In genomic region chr16:25779964-25780363, GRCm38 (mm10) we compare ENCODE assay signal across 23 mouse cellular contexts.
DNase-seq lines count a peak whose midpoint lies in the region; ATAC-seq and TF ChIP-seq lines count a peak whose summit lies in the region.
"Had no signal": no experiment of that assay in that cellular context is flagged by ENCODE, and none has a peak within 500 bp of the region (broad histone marks: within the 10 kb centered on the region; RNA-seq: fewer than 3 reads in every experiment).

No protein-coding gene starts in this region.

- no peak for TF ChIP-seq EP300 in liver, postnatal 0 days (IDR thresholded peaks at IDR 0.05; ENCODE audit: low read depth)

- no peaks in the 10 kb centered on the region for H3K9me3 ChIP-seq in intestine, embryonic 15.5 days
- H3K9me3 ChIP-seq in intestine, postnatal 0 days (ENCODE audit: control insufficient read depth) = no peaks in the 10 kb centered on the region
- H3K9me3 ChIP-seq in embryonic facial prominence, embryonic 14.5 days (ENCODE audit: control insufficient read depth, low read length) = no peaks in the 10 kb centered on the region
- no peaks in the 10 kb centered on the region for H3K9me3 ChIP-seq in limb, embryonic 15.5 days
- H3K9me3 ChIP-seq in heart, embryonic 10.5 days = no peaks in the 10 kb centered on the region
- no peaks in the 10 kb centered on the region for H3K9me3 ChIP-seq in liver, postnatal 0 days (ENCODE audit: low read length)
- H3K9me3 ChIP-seq: forebrain, embryonic 12.5 days; heart, embryonic 12.5 days; limb, embryonic 12.5 days; liver, embryonic 13.5 days had no signal

- H3K4me2 ChIP-seq in intestine, embryonic 15.5 days (replicated peaks) = no peak overlapping the region
- no peak overlapping the region for H3K4me2 ChIP-seq in intestine, postnatal 0 days (replicated peaks; ENCODE audit: low read depth)
- no peak overlapping the region for H3K4me2 ChIP-seq in embryonic facial prominence, embryonic 14.5 days (ENCODE audit: low read depth, low read length)
- H3K4me2 ChIP-seq in limb, embryonic 15.5 days = no peak overlapping the region
- H3K4me2 ChIP-seq in liver, postnatal 0 days (ENCODE audit: low read depth, low read length) = no peak overlapping the region
- H3K4me2 ChIP-seq: forebrain, embryonic 12.5 days; heart, embryonic 12.5 days; limb, embryonic 12.5 days; liver, embryonic 13.5 days; midbrain, embryonic 11.5 days had no signal

- H3K27me3 ChIP-seq in intestine, embryonic 15.5 days (replicated peaks) = no peaks in the 10 kb centered on the region
- H3K27me3 ChIP-seq in intestine, postnatal 0 days (replicated peaks; ENCODE audit: control insufficient read depth, insufficient read depth, low read length) = no peaks in the 10 kb centered on the region
- no peaks in the 10 kb centered on the region for H3K27me3 ChIP-seq in embryonic facial prominence, embryonic 14.5 days (replicated peaks; ENCODE audit: control insufficient read depth, insufficient read depth, low read length)
- H3K27me3 ChIP-seq in limb, embryonic 15.5 days = no peaks in the 10 kb centered on the region
- no peaks in the 10 kb centered on the region for H3K27me3 ChIP-seq in heart, embryonic 10.5 days (ENCODE audit: insufficient read depth, poor library complexity, severe bottlenecking)
- no peaks in the 10 kb centered on the region for H3K27me3 ChIP-seq in liver, postnatal 0 days (ENCODE audit: insufficient read depth, low read length)
- H3K27me3 ChIP-seq: forebrain, embryonic 12.5 days; heart, embryonic 12.5 days; limb, embryonic 12.5 days; liver, embryonic 13.5 days had no signal

- H3K4me3 ChIP-seq in intestine, embryonic 15.5 days (replicated peaks) = no peak overlapping the region
- no peak overlapping the region for H3K4me3 ChIP-seq in intestine, postnatal 0 days (ENCODE audit: low read depth, low read length)
- no peak overlapping the region for H3K4me3 ChIP-seq in embryonic facial prominence, embryonic 14.5 days (ENCODE audit: low read depth, low read length)
- H3K4me3 ChIP-seq in limb, embryonic 15.5 days = no peak overlapping the region
- H3K4me3 ChIP-seq in heart, embryonic 10.5 days = no peak overlapping the region
- H3K4me3 ChIP-seq in liver, postnatal 0 days (ENCODE audit: low read depth, low read length) = no peak overlapping the region
- H3K4me3 ChIP-seq: forebrain, embryonic 12.5 days; heart, embryonic 12.5 days; layer of hippocampus, adult 2 months; limb, embryonic 12.5 days; liver, embryonic 13.5 days had no signal

- H3K9ac ChIP-seq in intestine, embryonic 15.5 days = no peak overlapping the region
- H3K9ac ChIP-seq in intestine, postnatal 0 days (ENCODE audit: low read depth, low read length) = no peak overlapping the region
- H3K9ac ChIP-seq in embryonic facial prominence, embryonic 14.5 days (ENCODE audit: low read depth, low read length) = no peak overlapping the region
- H3K9ac ChIP-seq in limb, embryonic 15.5 days = no peak overlapping the region
- no peak overlapping the region for H3K9ac ChIP-seq in liver, postnatal 0 days (replicated peaks)
- H3K9ac ChIP-seq: forebrain, embryonic 12.5 days; heart, embryonic 12.5 days; limb, embryonic 12.5 days; liver, embryonic 13.5 days had no signal

- H3K36me3 ChIP-seq in intestine, embryonic 15.5 days = no peaks in the 10 kb centered on the region
- H3K36me3 ChIP-seq in intestine, postnatal 0 days (ENCODE audit: control insufficient read depth, insufficient read depth) = no peaks in the 10 kb centered on the region
- H3K36me3 ChIP-seq in embryonic facial prominence, embryonic 14.5 days (ENCODE audit: control insufficient read depth, insufficient read depth, low read length) = no peaks in the 10 kb centered on the region
- H3K36me3 ChIP-seq in limb, embryonic 15.5 days = no peaks in the 10 kb centered on the region
- H3K36me3 ChIP-seq in heart, embryonic 10.5 days = no peaks in the 10 kb centered on the region
- H3K36me3 ChIP-seq in liver, postnatal 0 days (replicated peaks; ENCODE audit: insufficient read depth, low read length) = no peaks in the 10 kb centered on the region
- H3K36me3 ChIP-seq: forebrain, embryonic 12.5 days; heart, embryonic 12.5 days; limb, embryonic 12.5 days; liver, embryonic 13.5 days had no signal

- ATAC-seq in intestine, embryonic 15.5 days = peak; percentile 72
- ATAC-seq in intestine, postnatal 0 days = no peak
- peak; percentile 68; the same call in 1 of the 2 replicates for ATAC-seq in embryonic facial prominence, embryonic 14.5 days (ENCODE audit: low read depth)
- no peak for ATAC-seq in limb, embryonic 15.5 days (ENCODE audit: insufficient number of reproducible peaks, low FRiP score, low TSS enrichment, low read depth)
- no peak for ATAC-seq in liver, postnatal 0 days
- ATAC-seq: hindbrain, postnatal 0 days; lung, postnatal 0 days had no signal

- no peak for TF ChIP-seq CTCF in intestine, postnatal 0 days (IDR thresholded peaks at IDR 0.05; ENCODE audit: low read depth)
- TF ChIP-seq CTCF in liver, postnatal 0 days (IDR thresholded peaks at IDR 0.05; ENCODE audit: low read depth) = no peak

- DNase-seq in 3T3-L1 (ENCODE audit: low read depth, low spot score) = peak; percentile 23
- DNase-seq in embryonic facial prominence, embryonic 14.5 days (ENCODE audit: low spot score) = peak; percentile 75
- DNase-seq in heart, embryonic 10.5 days (ENCODE audit: low spot score) = no peak
- DNase-seq in liver, postnatal 0 days = no peak
- no peak for DNase-seq in left cerebral cortex, adult 8-10 months (ENCODE audit: low spot score in 2 of 2)
- DNase-seq: adrenal gland, postnatal 36 days; cerebellum, adult 11 months; cerebellum, adult 9-11 months; heart, postnatal 14 days; kidney, adult 2 months; kidney, postnatal 10 days; liver, embryonic 13.5 days; thymus, postnatal 14 days had no signal

- no peak overlapping the region for H3K27ac ChIP-seq in intestine, embryonic 15.5 days
- no peak overlapping the region for H3K27ac ChIP-seq in intestine, postnatal 0 days (ENCODE audit: low read depth, low read length)
- no peak overlapping the region for H3K27ac ChIP-seq in embryonic facial prominence, embryonic 14.5 days (replicated peaks; ENCODE audit: low read depth, low read length)
- peak overlapping the region; percentile 33; the same call in 1 of the 2 replicates for H3K27ac ChIP-seq in limb, embryonic 15.5 days
- H3K27ac ChIP-seq in heart, embryonic 10.5 days = no peak overlapping the region
- H3K27ac ChIP-seq in liver, postnatal 0 days (ENCODE audit: low read depth) = no peak overlapping the region
- H3K27ac ChIP-seq: forebrain, embryonic 12.5 days; hindbrain, postnatal 0 days; layer of hippocampus, adult 2 months; limb, embryonic 12.5 days; liver, embryonic 13.5 days had no signal

- no peaks in the 10 kb centered on the region for H3K4me1 ChIP-seq in intestine, embryonic 15.5 days (replicated peaks)
- no peaks in the 10 kb centered on the region for H3K4me1 ChIP-seq in intestine, postnatal 0 days (replicated peaks; ENCODE audit: control insufficient read depth, insufficient read depth, low read length)
- no peaks in the 10 kb centered on the region for H3K4me1 ChIP-seq in embryonic facial prominence, embryonic 14.5 days (ENCODE audit: control insufficient read depth, insufficient read depth, low read length)
- no peaks in the 10 kb centered on the region for H3K4me1 ChIP-seq in limb, embryonic 15.5 days
- H3K4me1 ChIP-seq in heart, embryonic 10.5 days = no peaks in the 10 kb centered on the region
- H3K4me1 ChIP-seq in liver, postnatal 0 days (ENCODE audit: insufficient read depth) = no peaks in the 10 kb centered on the region
- H3K4me1 ChIP-seq: heart, embryonic 12.5 days; limb, embryonic 12.5 days; liver, embryonic 13.5 days had no signal

- 43% methylated on average over 4 of the region's 4 CpGs for WGBS in intestine, embryonic 15.5 days
- 27% methylated on average over 4 of the region's 4 CpGs for WGBS in intestine, postnatal 0 days
- WGBS in embryonic facial prominence, embryonic 14.5 days = 50% methylated on average over 4 of the region's 4 CpGs
- WGBS in limb, embryonic 15.5 days = 53% methylated on average over 4 of the region's 4 CpGs
- 66% methylated on average over 4 of the region's 4 CpGs for WGBS in heart, embryonic 10.5 days
- 58% methylated on average over 4 of the region's 4 CpGs for WGBS in liver, postnatal 0 days (ENCODE audit: insufficient replicate concordance)

Comparison
In these comparisons a context has a peak if more than half of its experiments do, and no peak if none do; other contexts are left out.
1. ATAC-seq: peak in intestine, embryonic 15.5 days (single experiment) and embryonic facial prominence, embryonic 14.5 days (single experiment); none in intestine, postnatal 0 days (single experiment), limb, embryonic 15.5 days (single experiment) and liver, postnatal 0 days (single experiment).
2. DNase-seq: peak in 3T3-L1 (single experiment) and embryonic facial prominence, embryonic 14.5 days (single experiment); none in heart, embryonic 10.5 days (single experiment), liver, postnatal 0 days (single experiment) and left cerebral cortex, adult 8-10 months (0 of 2).